Mouse (Mus musculus) midbrain, embryonic 10.5 days (tissue): ENCODE results near the gene Rpl32. TPM values are rescaled to one million over a fixed set of nuclear protein-coding genes. Genes with fewer than 3 reads are reported as not detected.

Experiments
- DNase-seq: peaks from one replicate; pipeline ENCODE4 v3.0.0-alpha.2; 2017; ENCODE audit warnings: low spot score
- H3K27ac ChIP-seq: fragments of 300-500 bp; sonication (generic); replicated peaks from 2 replicates; pipeline ENCODE4 v1.5.1; 2016; ENCODE audit warnings: mild to moderate bottlenecking
- H3K27me3 ChIP-seq: fragments of 300-500 bp; sonication (generic); 2 replicates; pipeline ENCODE4 v1.6.1; 2016; ENCODE audit warnings: low read depth, mild to moderate bottlenecking; ENCODE audit not compliant: poor library complexity, severe bottlenecking
- H3K36me3 ChIP-seq: fragments of 300-500 bp; sonication (generic); 2 replicates; pipeline ENCODE4 v1.6.1; 2016; ENCODE audit warnings: mild to moderate bottlenecking, moderate library complexity
- H3K4me1 ChIP-seq: fragments of 300-500 bp; sonication (generic); 2 replicates; pipeline ENCODE4 v1.6.1; 2016
- H3K4me3 ChIP-seq: fragments of 300-500 bp; sonication (generic); 2 replicates; pipeline ENCODE4 v1.5.1; 2016; ENCODE audit warnings: mild to moderate bottlenecking, moderate library complexity
- H3K9me3 ChIP-seq: fragments of 300-500 bp; sonication (generic); replicated peaks from 2 replicates; pipeline ENCODE4 v1.6.1; 2016; ENCODE audit warnings: mild to moderate bottlenecking
- WGBS: fragments of 180-500 bp; shearing (Covaris S2); methylation state at CpG from one replicate; pipeline ENCODE4 v1.1.7; 2016; 5-methylcytosine and 5-hydroxymethylcytosine counted together
- microRNA-seq: library from miRNA; unstranded; fragments of <30 nt; microRNA quantifications from one replicate; pipeline ENCODE4, GENCODE M21; 2017
- polyA plus RNA-seq: library from polyadenylated mRNA; unstranded; fragments of >200 nt; fragmentation: Nextera tagmentation; extraction: Ambion mirVana; gene quantifications from 2 replicates; pipeline ENCODE4 v1.2.1, GENCODE M21; 2016

The Rpl32 gene
- polyA plus RNA-seq, 1 experiment from 2014 or later, result 1,869 TPM

DNA sequence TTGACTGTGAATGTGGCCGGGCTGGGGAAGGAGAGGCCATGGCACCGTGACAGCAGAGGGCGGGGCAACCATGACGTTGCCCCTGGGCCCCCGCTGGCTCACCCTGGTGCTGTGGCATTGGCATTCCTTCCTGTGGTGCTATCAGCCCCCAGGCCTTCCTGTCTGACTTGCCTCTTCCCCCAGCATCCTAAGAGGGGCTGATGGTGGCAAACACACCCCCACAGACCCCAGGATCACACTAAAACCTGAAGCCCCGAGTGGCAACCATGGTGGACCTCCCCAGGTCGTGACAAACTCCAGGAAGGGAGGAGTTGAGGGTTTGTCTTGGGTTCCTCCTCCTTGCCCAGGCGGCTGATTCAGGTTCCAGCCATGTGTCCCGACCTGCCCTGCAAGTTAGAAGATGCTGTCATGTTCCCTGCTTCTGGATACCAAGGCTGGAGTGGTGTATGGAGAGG is 49.5 kb downstream of the Rpl32 start:
- 82% methylated on average over 9 of the region's 9 CpGs for WGBS
- no peak overlapping the region for H3K4me3 ChIP-seq
- H3K27me3 ChIP-seq, result no peaks in the 10 kb centered on the region
- H3K4me1 ChIP-seq, result peaks cover 55% of the 10 kb centered on the region
- H3K9me3 ChIP-seq, result no peaks in the 10 kb centered on the region
- 0 out of 2 replicates have a peak overlapping the region, but pooled peaks have one; percentile 49 for H3K27ac ChIP-seq
- no peaks in the 10 kb centered on the region for H3K36me3 ChIP-seq
- DNase-seq, result no peak

DNA sequence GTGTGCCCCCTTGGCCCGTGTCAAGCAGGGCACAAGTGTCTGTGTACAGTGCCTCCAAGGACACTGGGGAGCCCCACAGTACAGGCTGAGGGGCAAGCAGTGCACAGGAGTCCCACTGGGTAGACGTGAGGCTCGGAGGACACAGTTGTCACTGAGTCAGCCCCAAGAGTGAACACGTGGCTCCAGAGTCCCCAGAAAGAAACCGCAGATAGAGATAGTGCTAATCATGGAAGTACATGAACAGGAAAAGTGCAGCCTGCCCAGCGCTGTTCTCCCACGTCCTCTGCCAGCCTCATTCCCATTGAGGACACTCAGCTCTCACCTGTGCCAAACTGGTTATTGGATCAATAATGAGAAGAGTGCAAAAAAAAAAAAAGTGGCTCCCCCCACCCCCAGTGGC is 53.0 kb downstream of the Rpl32 start:
- Histone ChIP-seq H3K27me3 (no peaks in the 10 kb centered on the region), H3K36me3 (no peaks in the 10 kb centered on the region), H3K9me3 (no peaks in the 10 kb centered on the region), H3K4me3 (no peak overlapping the region), H3K27ac (no peak overlapping the region), H3K4me1 (peaks cover 25% of the 10 kb centered on the region)
- WGBS, result 86% methylated on average over 7 of the region's 7 CpGs
- DNase-seq, result no peak

Small RNAs within 50 kb of the gene (microRNA-seq; reads per million reads assigned to microRNA genes)
- gene Mir7660, result 2.7 reads per million

Other genes with a start within 250 kb of the Rpl32 start
- 0.10 and 0.15 TPM in 2 replicates for gene Mkrn2os, start 216.2 kb downstream of the Rpl32 start, polyA plus RNA-seq
- gene Mkrn2, start 206.8 kb downstream of the Rpl32 start, polyA plus RNA-seq, result 25.7 and 30.0 TPM in 2 replicates
- 114 and 123 TPM in 2 replicates for gene Raf1, start 132.1 kb downstream of the Rpl32 start, polyA plus RNA-seq
- 1.6 and 1.9 TPM in 2 replicates for gene Tmem40, start 46.3 kb downstream of the Rpl32 start, polyA plus RNA-seq
- 56.3 and 57.3 TPM in 2 replicates for gene Cand2, start 34.2 kb downstream of the Rpl32 start, polyA plus RNA-seq
- 1.7 and 2.2 TPM in 2 replicates for gene Efcab12, start 29.7 kb upstream of the Rpl32 start, polyA plus RNA-seq
- 29.6 and 32.3 TPM in 2 replicates for gene Mbd4, start 44.6 kb upstream of the Rpl32 start, polyA plus RNA-seq
- gene Ift122, start 44.7 kb upstream of the Rpl32 start, polyA plus RNA-seq, result 26.8 and 29.6 TPM in 2 replicates
- gene Rho, start 123.0 kb upstream of the Rpl32 start, polyA plus RNA-seq, result 0.17 and 0.20 TPM in 2 replicates
- gene H1foo, start 136.2 kb upstream of the Rpl32 start, polyA plus RNA-seq, result not detected in 2 replicates
- 18.1 and 18.9 TPM in 2 replicates for gene Plxnd1, start 186.3 kb upstream of the Rpl32 start, polyA plus RNA-seq